Mouse (Mus musculus): ENCODE measurements around the gene Cacfd1.

Cacfd1 gene

DNA sequence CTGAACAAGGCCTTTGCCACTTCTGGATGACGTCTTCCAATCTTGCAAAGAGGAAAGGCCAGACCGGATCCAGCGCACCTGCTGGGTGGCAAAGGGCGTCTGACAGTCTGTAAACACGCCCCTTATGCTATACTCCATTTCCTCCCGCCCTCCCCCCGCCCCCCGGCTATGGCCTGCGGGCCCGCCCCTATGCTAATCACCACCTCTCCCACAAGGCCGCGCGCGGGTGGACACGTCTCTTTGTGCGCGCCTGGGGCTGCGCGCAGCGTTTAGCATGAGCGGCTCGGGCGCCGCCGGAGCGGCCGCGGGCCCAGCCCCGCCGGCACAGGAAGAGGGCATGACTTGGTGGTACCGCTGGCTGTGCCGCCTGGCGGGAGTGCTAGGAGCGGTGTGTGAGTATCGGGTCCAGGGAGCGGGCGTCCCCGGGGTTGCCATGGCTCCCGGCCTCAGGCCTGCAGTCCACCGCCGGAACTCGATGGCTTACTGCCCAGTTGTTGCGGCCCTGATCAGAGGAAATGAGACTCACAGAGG, at the start of gene Cacfd1:
Gene Cacfd1, plus strand, starts transcription at position 213 of the 531 bp plus-strand sequence.
- peak; percentile 94 for DNase-seq

DNA sequence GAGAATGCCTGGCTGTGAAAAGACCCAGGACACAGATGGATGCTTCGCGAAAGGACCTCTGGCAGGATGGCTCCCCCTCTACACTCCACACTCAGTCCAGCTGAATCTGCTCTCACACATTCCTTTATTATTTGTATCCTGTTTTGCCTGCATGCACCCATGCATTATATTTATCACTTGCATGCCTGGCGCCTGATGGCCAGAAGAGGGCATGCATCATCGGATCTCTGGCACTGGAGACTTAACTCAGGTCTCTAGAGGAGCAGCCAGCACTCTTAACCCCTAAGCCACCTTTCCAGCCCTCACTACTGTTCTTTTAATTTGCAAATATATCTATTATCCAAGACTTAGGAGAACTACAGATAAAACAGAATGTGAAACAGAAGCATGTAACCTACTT, 49.0 kb upstream of the Cacfd1 start:
- peak; percentile 45 for DNase-seq

DNA sequence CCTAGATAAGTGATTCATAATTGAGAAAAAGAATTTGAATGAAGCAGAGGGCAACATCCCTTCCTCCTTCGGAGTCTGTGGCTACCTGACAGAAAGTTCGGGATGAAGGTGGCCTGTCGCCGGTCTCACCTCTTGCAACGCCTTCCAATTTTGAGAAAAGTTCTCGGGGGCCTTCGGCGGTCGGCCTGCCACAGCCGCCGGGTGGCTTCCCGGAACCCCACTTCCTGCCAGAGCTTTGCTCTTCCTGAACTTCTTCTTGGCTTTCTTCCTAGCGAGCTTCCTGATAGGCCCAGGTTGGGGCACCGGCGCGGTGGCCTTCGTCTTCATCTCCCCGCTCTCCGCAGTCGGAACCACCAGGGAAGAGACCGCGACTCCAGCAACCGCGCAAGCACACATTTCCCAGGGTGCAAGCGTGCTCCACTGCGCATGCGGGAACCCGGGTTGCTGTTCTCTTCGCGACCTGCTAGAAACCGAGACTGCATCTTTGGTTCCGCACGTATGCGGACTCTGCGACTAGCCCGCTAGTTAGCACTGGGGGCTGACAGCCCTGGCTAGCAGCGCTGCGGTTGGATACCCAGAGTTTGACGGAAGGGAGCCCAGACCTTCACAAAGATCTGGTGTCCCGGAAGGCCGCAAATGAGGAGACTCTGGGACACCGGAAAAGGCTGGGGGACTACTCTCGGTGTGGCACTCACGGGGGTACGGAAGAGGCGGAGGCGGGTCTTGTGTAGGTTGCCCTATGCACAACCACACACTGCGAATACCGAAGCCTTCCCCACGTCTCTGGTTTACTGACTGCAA, 45.6 kb upstream of the Cacfd1 start, which contains the start of gene Rexo4:
Gene Rexo4, minus strand, starts transcription at position 464 of the 801 bp plus-strand sequence.
- peak; percentile 92 for DNase-seq

DNA sequence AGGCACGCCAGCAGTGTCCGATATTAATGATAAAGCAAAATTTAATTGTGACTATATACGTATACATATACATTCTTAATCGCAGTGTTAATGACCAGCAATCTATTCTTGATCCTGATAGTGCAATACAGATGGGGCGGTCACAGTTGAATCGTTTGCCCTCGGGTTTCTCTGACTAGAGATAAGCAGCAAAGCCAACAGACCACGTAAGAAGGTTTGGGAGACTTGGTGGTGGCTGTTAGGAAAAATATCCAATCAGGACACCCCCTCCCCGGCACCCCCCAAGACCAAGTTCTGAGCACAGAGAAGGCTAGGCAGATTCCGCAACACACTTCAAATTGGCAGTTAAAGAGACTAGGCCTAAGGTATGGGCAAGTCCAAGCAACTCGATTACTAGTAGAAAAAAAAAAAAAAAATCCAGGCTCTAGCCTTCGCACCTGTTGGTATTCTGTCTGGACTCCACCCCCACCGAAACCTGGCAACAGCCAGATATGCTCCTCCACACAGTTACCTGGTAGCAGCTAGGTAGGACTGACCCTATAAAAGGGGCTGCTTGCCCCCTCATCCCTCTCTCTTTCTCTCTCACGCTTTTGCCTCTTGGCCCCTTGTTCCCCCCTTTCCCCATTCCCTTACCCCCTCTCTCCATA, 44.9 kb upstream of the Cacfd1 start:
- no peak for DNase-seq

DNA sequence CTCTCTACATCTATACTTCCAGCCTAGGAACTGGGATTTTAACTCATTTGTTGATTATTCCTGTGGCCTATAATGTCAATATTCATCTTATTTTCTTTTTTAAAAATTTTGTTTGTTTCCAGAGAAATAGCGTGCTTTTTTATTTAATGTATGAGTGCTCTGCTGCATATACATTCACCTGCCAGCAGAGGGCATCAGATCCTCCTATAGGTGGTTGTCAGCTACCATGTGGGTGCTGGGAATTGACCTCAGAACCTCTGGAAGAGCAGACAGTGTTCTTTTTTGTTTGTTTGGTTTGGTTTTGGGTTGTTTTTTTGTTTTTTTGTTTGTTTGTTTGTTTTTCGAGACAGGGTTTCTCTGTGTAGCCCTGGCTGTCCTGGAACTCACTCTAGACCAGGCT, 42.5 kb upstream of the Cacfd1 start:
- no peak for DNase-seq

DNA sequence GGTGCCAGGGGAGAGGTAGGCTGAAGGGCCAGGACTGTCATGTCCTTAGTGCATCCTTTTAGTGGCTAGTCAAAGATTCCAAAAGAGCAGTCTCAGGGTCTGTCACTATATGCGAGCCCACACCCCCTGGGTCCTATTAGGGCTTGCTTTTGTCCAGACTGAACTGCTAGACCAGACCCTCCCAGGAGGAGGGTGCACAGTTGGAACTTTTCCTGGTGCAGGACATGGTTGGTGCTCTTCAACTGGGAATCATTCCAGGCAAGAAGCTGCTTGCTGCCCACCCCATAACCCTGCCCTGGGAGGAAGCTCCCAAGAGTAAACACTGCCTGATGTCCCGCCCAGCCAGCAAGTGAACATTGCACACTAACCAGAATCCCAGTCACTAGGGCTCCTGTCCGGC, 36.6 kb upstream of the Cacfd1 start, which contains the start of gene Adamts13:
Gene Adamts13, plus strand, starts transcription at position 301 of the 400 bp plus-strand sequence.
- DNase-seq: no peak

DNA sequence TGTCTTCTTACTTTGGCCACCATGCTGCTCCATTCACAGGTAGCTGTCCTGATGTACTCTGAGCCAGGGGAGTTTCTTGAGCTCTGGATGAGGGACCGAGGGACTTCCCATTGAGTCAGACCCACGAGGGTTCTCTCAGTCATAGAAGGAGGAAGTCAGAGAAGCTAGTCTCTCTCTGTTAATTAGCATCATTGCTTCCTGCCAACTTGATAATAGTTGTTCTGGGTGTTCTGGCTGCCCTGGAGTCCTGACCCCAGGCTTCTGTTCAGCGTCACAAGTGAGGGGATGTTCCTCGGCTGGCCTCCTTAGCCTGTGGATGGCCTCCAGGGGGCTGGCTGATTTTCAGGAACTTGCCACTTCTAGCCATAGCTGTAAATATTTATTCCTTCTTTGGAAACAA, 35.8 kb upstream of the Cacfd1 start:
- no peak for DNase-seq

DNA sequence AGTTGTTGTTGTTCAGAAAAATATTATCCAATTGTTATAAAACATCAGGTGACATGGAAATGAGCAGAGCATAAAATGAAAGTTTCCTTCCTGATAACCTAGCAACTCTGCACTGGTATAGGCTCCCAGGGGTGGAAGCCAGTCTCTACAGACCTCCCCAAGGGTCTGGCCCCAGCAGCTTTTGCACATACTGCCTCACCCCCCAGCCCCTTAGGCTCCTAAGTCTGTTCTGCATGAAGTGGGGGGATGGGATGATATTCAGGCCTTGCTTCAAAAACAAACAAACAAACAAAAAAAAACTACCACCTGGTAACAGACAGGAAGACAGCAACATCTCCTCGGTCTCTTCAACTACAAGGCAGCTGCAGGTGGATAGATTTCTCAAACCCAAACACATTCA, 29.4 kb upstream of the Cacfd1 start:
- DNase-seq: peak; percentile 61

DNA sequence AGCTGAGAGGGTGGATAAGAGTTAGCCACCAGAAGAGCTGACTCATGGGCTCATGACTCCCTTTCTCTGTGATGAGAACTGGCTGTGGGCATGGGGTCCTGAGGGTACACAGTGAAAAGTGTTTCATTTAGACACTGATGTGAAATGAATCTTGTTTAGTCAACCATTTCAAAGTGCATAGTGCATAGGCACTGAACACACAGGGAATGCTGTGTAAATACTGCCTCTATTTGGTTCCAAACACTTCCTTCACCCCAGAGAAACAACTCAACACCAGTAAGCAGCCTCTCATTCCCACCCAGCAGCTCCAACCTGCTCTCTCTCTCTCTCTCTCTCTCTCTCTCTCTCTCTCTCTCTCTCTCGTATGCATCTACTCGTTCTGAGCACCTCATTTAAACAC, 25.5 kb upstream of the Cacfd1 start:
- DNase-seq: no peak

DNA sequence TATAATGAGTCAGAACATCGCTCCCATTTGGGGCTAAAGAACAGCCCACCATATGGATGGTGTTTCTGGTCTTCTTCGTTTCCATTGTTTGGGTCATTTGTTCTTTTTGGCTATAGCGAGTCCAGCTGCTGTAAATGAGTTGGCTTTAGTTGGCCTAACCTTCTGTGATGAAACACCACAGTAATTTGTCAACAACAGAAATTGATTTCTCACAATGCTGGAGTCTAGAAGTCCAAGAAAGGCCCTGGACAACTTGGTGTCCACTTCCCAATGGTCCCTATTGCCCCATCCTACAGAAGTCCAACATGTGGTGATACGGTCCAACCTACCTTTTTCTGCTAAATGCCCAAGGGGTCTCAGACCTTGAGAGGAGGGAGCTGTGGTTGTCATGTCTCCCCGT, 25.1 kb upstream of the Cacfd1 start:
- DNase-seq: no peak

DNA sequence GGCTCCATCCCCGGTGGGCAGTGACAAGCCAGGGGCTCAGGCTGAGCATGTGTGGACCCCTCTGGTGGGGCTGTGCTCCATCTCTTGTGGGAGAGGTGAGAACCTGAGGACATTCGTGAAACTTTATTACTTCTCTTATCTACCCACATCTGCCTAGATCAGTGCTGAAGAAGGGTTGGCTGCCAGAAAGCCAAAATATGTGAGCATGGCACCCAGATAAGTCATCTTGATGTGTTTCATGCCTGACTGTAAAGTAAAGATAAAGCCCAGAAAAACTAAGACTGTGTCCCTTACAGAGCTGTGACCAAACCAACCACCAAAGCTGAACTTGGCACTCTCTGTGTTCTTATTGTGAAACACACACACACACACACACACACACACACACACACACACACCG, 15.8 kb upstream of the Cacfd1 start:
- no peak for DNase-seq

DNA sequence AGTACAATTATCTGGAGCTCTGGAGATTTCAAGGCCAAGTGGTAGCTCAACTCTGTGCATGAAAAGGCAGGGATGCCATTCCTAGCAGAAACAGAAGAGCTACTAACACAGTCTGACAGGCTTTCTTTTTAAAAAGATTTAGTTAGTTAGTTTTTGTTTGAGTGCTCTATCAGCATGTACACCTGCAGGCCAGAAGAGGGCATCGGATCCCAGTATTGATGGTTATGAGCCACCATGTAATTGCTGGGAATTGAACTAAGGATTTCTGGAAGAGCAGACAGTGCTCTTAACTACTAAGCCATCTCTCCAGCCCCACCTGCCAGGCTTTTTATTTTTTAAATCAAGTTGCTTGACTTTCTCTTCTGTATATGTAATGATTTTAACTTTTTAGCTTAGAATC, 12.2 kb upstream of the Cacfd1 start:
- no peak for DNase-seq

DNA sequence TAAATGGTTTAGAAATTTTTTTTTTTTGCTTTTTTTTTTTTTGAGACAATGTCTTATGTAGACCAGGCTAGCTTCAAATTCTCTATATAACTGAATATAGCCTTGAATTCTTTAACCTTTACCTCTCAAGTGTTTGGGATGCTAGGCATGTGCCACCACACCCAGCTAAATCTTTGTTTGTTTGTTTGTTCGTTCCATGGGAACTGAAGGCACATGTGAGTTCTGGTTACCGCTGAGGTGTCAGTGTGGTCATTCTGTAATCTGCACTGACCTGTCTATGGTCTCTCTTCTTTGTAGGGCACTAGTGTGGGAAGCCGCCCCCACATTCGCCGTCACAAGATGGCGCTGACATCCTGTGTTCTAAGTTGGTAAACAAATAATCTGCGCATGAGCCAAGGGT, 11.7 kb upstream of the Cacfd1 start:
- no peak for DNase-seq

DNA sequence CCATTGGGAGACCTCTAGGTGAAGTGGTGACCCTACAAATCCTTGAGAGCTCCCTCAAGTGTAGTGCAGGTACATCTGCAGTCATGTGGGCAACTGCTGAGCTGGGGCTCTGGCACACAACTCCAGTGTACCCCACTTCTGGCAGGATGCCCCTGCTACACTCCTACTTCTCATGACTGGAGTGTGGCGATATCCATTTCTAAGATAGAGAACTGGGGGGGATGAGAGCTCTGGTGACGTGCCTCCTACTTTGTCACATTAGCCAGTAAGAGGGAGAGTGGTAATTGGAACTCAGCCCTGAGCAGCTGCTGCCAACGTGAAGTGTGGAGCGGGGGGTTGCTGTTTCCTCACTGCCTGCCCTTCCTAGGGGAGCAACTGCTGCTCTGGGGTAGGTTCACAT, 3.5 kb upstream of the Cacfd1 start:
- DNase-seq: no peak

DNA sequence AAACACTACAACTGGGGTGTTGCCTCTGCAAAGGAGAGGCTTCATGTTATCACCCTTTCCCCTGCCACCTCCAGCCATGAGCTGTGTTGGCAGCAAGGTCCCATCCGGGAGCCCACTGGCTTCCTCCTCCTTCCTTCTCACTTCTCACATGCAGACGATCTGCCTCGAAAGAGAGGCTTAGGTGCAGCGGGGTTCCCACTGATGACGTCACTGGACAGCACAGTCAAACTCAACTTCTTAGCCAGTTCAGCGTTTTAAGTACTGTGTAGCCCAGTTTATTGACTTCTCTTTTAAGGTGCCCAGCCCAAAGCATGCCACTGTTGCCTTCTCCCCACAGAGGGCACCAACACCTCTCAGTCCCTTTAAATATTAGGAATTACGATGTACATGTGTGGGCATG, 2.0 kb upstream of the Cacfd1 start:
- DNase-seq: no peak

DNA sequence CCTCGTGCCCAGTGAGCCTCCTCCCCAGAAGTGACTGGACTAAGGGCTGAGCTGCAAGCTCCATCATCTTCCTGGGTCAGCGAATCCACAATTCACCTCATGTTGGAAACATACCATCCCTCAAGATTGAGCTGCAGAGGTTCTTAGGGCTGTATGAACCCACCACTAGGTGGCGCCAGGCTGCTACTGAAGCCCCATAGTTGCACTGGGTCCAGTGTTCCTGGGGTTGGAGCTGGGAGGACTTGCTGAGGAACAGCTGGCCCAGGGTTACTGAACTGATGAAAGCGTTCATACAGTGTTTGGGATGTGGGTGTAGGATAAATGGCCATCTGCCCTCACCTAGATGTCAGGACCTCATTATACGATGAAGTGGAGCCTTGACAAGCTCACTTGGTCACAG, 8.1 kb downstream of the Cacfd1 start:
- peak; percentile 72 for DNase-seq

DNA sequence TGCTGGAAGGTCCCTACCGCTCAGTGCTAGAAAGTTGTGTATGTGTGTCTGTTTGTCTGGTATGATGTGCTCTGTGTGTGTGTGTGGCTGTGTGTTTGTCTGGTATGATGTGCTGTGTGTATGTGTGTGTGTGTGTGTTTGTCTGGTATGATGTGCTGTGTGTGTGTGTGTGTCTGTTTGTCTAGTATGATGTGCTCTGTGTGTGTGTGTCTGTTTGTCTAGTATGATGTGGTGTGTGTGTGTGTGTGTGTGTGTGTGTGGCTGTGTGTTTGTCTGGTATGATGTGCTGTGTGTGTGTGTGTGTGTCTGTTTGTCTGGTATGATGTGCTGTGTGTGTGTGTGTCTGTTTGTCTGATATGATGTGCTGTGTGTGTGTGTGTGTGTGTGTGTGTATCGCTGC, 9.8 kb downstream of the Cacfd1 start:
- DNase-seq: no peak

DNA sequence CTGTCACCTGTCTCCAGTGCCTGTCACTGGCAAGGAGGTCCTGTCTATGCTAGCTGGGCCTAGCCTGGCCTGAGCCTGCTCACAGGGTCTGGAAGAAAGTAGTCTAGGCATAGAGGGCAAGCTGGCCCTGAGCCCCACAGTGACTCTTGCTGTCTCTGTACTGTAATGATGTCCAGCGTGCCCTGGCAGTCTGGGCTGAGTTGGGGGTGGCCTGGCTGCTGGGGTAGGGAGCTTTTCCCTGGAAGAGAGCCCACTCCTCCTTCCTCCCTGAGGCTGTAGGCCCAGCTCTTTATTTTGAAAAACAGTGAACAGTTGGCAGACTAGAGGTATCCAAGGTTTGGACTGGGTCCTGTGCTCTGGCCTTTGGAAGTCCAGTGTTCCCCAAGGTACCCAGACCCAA, 11.4 kb downstream of the Cacfd1 start:
- DNase-seq: no peak

DNA sequence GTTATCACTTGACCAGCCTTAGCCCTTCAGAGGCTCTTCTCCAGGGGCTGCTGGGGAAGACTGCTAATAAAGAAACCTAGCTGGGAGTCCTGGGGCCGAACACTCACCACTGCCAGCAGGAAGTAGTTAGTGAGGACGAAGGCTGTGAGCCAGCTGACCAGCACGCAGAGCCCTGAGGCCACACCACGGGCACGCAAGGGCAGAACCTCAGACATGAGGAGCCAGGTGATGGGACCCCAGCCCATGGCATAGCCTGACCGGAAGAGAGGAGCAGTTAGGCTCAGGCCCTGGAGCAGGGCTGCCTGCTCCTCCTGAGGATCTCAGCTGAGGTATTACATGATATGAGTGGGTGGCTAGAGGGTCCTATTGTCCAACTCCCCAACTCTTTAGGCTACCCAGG, 12.9 kb downstream of the Cacfd1 start:
- DNase-seq: no peak

DNA sequence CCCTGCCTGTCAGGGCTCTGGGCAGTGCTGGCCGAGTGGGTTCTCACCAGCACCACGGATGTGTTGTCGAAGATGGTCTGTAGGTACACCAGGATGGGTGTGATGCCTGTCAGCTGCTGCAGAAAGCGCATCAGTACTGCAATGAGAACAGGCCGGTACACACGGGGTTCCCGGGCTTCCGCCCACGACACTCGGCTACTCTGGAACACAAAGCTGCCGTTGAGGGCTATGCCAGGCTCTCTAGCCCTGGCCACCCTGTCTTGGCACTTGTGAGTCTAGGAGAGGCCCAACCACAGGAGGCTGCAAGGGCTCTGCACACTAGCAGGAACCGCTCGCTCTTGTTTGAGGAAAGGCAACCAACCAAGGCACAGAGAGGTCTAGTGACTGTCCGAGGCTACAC, 14.4 kb downstream of the Cacfd1 start:
- DNase-seq: no peak

DNA sequence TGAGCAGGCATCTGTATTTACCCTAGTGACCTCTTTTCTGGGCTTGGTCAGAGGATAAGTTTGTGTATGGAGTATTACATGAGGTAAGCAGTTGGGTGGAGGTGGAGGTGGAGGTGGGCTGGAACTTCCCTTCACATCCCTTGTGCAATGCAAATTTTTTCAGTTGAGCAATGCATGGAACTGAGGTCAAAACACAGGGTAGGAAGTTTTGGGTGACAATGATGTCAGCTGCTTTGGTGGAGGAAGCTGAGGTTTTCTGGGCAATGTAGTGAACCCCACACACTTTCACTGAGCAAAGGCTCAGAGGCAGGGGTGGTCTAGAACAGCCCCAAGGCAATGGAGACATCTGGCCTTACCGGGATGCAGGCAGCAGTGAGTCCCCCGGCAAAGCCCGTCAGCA, 15.8 kb downstream of the Cacfd1 start:
- DNase-seq: no peak

DNA sequence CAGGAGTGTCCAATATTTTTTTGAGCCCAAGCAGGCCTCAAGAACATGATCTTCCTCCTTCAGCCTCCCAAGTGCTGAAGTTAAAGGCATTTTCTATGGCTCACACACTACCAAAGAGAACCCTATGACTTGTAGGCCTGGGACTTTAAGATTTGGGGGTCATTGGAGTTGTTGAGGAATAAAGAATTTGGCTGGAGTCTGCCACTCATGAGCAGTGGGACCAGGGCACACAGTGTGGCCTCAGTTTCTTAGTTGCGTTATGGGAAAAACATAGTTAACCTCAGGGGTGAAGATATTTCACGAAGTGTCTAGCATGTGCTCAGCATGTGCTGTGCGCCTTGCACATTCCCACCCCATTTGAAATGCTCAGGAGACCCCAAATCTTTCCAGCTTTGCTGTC, 16.6 kb downstream of the Cacfd1 start:
- no peak for DNase-seq

DNA sequence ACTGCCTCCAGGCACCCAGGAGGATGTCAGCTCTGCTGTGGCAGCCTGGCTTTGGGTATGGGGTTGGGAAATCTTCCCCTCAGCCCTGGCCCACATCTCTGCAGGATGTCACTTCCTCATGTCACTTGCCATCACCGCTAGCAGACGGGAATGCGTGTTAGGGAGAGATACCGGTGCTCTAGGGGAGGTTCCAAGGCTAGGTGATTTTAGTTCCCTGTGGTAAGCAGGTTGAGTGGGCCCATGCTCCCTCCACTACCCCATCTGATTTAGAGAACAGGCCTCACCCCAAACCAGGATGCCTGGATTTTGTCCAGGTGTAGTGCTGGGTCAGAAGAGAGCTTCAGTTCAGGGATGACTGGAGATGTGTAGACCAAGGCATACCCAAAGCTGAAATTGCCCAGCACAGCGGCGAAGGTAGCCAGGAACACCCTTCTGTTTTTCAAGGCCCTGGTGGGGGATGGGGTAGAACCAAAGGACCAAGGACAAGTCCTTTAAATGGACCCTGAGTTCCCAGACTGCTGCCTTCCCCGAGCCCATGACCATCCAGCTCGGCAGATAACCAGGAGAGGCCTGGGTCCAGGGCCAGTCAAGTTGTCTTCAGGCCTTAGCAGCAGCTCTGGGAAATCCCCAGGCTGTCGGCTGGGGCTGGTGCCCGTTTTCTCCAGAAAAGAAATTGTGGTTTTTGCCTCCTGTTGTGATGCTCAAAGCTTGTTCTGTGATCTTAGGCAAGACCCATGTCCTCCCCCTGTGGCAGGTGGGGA, 17.3 kb downstream of the Cacfd1 start:
- no peak for DNase-seq
